Mouse (Mus musculus) hindbrain, embryonic 11.5 days (tissue): Measurements from ENCODE around the gene Acnat1. TPM values are rescaled to one million over a fixed set of nuclear protein-coding genes. Genes with fewer than 3 reads are reported as not detected.
"Not testable (repeated sequence)": the region's sequence is repeated elsewhere in the genome, so short reads cannot be mapped to it uniquely, and the experiment has no call there.

ENCODE experiments used
- ATAC-seq: fragments of 200-750 bp; cut with Nextera tagmentation; 2 replicates; pipeline ENCODE4 v1.8.0; 2017; ENCODE audit warnings: mild to moderate bottlenecking, moderate TSS enrichment, moderate library complexity; ENCODE audit not compliant: low FRiP score
- DNase-seq: peaks from one replicate; pipeline ENCODE4 v3.0.0-alpha.2; 2015; ENCODE audit warnings: low spot score
- H3K27ac ChIP-seq: fragments of 300-500 bp; sonication (generic); 2 replicates; pipeline ENCODE4 v1.5.1; 2014; ENCODE audit warnings: mild to moderate bottlenecking, low read depth, low read length
- H3K27me3 ChIP-seq: fragments of 300-500 bp; sonication (generic); 2 replicates; pipeline ENCODE4 v1.6.1; 2014; ENCODE audit warnings: mild to moderate bottlenecking, low read length, moderate library complexity, mixed read lengths; ENCODE audit not compliant: control insufficient read depth, insufficient read depth
- H3K36me3 ChIP-seq: fragments of 300-500 bp; sonication (generic); 2 replicates; pipeline ENCODE4 v1.6.1; 2014; ENCODE audit warnings: mild to moderate bottlenecking, low read length, moderate library complexity, mixed read lengths; ENCODE audit not compliant: control insufficient read depth, insufficient read depth
- H3K4me1 ChIP-seq: fragments of 300-500 bp; sonication (generic); replicated peaks from 2 replicates; pipeline ENCODE4 v1.6.1; 2014; ENCODE audit warnings: low read length, mixed read lengths; ENCODE audit not compliant: control insufficient read depth, insufficient read depth
- H3K4me2 ChIP-seq: fragments of 300-500 bp; sonication (generic); replicated peaks from 2 replicates; pipeline ENCODE4 v1.6.1; 2014; ENCODE audit warnings: mild to moderate bottlenecking, low read depth, low read length
- H3K4me3 ChIP-seq: fragments of 300-500 bp; sonication (generic); 2 replicates; pipeline ENCODE4 v1.5.1; 2014; ENCODE audit warnings: low read depth, low read length
- H3K9ac ChIP-seq: fragments of 300-500 bp; sonication (generic); 2 replicates; pipeline ENCODE4 v1.6.1; 2014; ENCODE audit warnings: low read depth, low read length
- H3K9me3 ChIP-seq: fragments of 300-500 bp; sonication (generic); 2 replicates; pipeline ENCODE4 v1.6.1; 2016; ENCODE audit warnings: low read length; ENCODE audit not compliant: control insufficient read depth
- WGBS: fragments of 180-500 bp; shearing (Covaris S2); extraction: QIAGEN DNeasy Blood & Tissue Kit; methylation state at CpG from one replicate; pipeline ENCODE4 v1.1.7; 2014; 5-methylcytosine and 5-hydroxymethylcytosine counted together
- polyA plus RNA-seq: library from polyadenylated mRNA; unstranded; fragments of >200 nt; fragmentation: Nextera tagmentation; extraction: Ambion mirVana; gene quantifications from 2 replicates; pipeline ENCODE4 v1.2.1, GENCODE M21; 2014

The Acnat1 gene
- polyA plus RNA-seq, 1 experiment from 2014 or later = not detected

DNA sequence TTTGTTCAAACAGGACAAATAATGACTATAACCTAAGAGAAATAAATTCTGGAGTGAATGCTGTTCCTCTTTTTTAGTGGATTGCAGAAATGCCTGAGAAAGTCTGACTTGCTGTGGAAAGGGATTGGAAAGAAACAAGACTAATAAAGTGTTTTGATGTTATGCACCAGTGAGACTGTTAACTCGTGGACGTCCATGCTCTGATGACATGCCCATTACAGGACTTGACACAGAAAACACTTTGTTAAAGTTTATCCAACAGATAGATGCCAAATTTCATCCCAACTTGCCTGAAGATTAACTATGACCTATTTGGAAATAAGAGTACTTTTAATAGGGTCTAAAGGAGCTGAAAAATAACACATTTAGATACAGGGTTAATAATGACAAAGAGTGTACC is 63.6 kb downstream of the Acnat1 start:
- H3K27me3 ChIP-seq, H3K4me2 ChIP-seq, H3K27ac ChIP-seq, H3K9ac ChIP-seq, H3K9me3 ChIP-seq, ATAC-seq, DNase-seq, H3K36me3 ChIP-seq, H3K4me1 ChIP-seq, H3K4me3 ChIP-seq: not testable (repeated sequence)
- 83% methylated on average over 2 of the region's 2 CpGs for WGBS

GRCm38 (mm10) chr4:49407957-49408356 is 65.8 kb downstream of the Acnat1 start, which contains the start of gene Acnat2:
Acnat2 (minus strand) TSS chr4:49408151.
- H3K4me2 ChIP-seq, H3K4me3 ChIP-seq, H3K36me3 ChIP-seq, H3K27ac ChIP-seq, H3K9ac ChIP-seq, ATAC-seq, H3K9me3 ChIP-seq, DNase-seq, H3K4me1 ChIP-seq, H3K27me3 ChIP-seq: not testable (repeated sequence)
- 92% methylated on average over 5 of the region's 5 CpGs for WGBS

Other genes starting within 250 kb of the Acnat1 start
- not detected in 2 replicates for gene Acnat2, start 65.8 kb downstream of the Acnat1 start, polyA plus RNA-seq
- 0.22 and 0.27 TPM in 2 replicates for gene Baat, start 32.6 kb upstream of the Acnat1 start, polyA plus RNA-seq
- 93.1 and 93.9 TPM in 2 replicates for gene Mrpl50, start 47.2 kb upstream of the Acnat1 start, polyA plus RNA-seq
- 14.3 and 15.4 TPM in 2 replicates for gene Zfp189, start 47.3 kb upstream of the Acnat1 start, polyA plus RNA-seq
- gene Aldob, start 75.6 kb upstream of the Acnat1 start, polyA plus RNA-seq = not detected in 2 replicates
- 21.9 and 24.9 TPM in 2 replicates for gene Tmem246, start 124.0 kb upstream of the Acnat1 start, polyA plus RNA-seq
- 78.1 and 78.5 TPM in 2 replicates for gene Rnf20, start 158.1 kb upstream of the Acnat1 start, polyA plus RNA-seq
- not detected in 2 replicates for gene Ppp3r2, start 208.1 kb upstream of the Acnat1 start, polyA plus RNA-seq